Mouse (Mus musculus) brain, embryonic 14.5 days (tissue): ENCODE data around the gene Sirpa.

ENCODE experiments used
- CTCF ChIP-seq: fragments of 200-500 bp; IDR thresholded peaks from 2 replicates; pipeline ENCODE4 v1.5.1; 2012; ENCODE audit warnings: inconsistent platforms, mild to moderate bottlenecking, moderate library complexity, borderline replicate concordance; ENCODE audit not compliant: insufficient read depth, insufficient read length; ENCODE audit errors: extremely low read depth
- POLR2A ChIP-seq: fragments of 200-500 bp; IDR thresholded peaks from 2 replicates; pipeline ENCODE4 v1.6.1; 2012; ENCODE audit warnings: mild to moderate bottlenecking, inconsistent platforms, borderline replicate concordance; ENCODE audit not compliant: poor library complexity, insufficient read depth, insufficient read length, severe bottlenecking; ENCODE audit errors: extremely low read depth

- TF ChIP-seq CTCF: no peak
- TF ChIP-seq POLR2A: no peak
Measured at GRCm38 (mm10) chr2:129625845-129626244, 33.2 kb downstream of the Sirpa start.
